Mouse (Mus musculus) telencephalon, adult 2 months (tissue): Measurements from ENCODE around the gene Aebp1.
"Not testable (repeated sequence)": the region's sequence is repeated elsewhere in the genome, so short reads cannot be mapped to it uniquely, and the experiment has no call there.

Experiments
- DNase-seq: peaks from one replicate; pipeline ENCODE4 v3.0.0-alpha.2; 2011; ENCODE audit warnings: low read depth, low spot score

Gene Aebp1

GRCm38 (mm10) chr11:5855902-5856301 is 5.8 kb upstream of the Aebp1 start:
- DNase-seq: peak; percentile 55

DNA sequence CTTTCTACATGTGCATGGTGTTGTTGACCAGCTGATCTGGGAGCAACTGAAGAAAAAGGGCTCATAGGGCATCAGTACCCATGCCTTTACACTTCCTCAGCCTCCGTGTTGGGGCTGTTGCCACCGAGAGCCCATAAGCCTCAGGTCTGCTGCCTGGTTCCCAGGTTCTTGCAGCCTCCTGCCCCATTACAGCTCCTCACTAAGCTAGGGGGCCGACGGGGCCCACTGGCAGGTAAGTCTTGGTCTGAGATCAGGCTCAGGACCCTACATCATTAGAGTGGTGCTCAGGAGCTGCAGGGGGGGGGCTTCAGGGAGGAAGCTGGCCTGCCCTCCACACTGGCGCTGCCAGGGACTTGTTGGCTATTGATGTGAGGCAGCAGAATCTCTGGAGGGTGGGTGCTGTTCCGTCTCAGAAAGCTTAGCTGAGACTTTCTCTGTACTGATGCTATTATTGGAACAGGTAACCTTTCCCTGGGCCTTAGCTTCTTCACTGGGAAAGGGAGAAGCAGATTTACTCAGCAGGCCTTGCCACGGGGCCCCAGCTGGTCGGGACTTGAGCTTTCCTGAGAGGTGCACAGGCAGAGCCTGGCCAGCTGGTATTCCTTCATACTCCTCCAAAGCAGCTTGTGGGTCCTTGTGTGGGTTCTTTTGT is 5.1 kb upstream of the Aebp1 start:
- no peak for DNase-seq

GRCm38 (mm10) chr11:5858723-5859122 is 3.0 kb upstream of the Aebp1 start:
- DNase-seq: no peak

GRCm38 (mm10) chr11:5859883-5860550 is 1.7 kb upstream of the Aebp1 start:
- DNase-seq: no peak

- no peak for DNase-seq
Measured at GRCm38 (mm10) chr11:5860639-5861038, 1.1 kb upstream of the Aebp1 start.

- DNase-seq: no peak
Measured at GRCm38 (mm10) chr11:5862394-5863105, 803 bp downstream of the Aebp1 start.

GRCm38 (mm10) chr11:5867196-5867595 is 5.4 kb downstream of the Aebp1 start:
- no peak for DNase-seq

GRCm38 (mm10) chr11:5868324-5868723 is 6.6 kb downstream of the Aebp1 start:
- no peak for DNase-seq

DNA sequence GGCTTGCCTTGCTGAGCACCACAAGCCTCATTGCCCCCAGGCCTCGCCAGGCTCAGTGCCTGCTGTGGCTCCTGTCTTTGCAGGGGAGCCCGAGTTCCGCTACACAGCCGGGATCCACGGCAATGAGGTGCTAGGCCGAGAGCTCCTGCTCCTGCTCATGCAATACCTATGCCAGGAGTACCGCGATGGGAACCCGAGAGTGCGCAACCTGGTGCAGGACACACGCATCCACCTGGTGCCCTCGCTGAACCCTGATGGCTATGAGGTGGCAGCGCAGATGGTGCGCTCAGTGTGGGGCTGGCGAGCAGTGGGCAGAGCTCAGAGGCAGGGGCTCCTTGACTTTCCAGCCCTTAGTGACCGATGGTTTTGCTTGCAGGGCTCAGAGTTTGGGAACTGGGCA is 7.6 kb downstream of the Aebp1 start:
- DNase-seq: no peak

GRCm38 (mm10) chr11:5870069-5870468 is 8.3 kb downstream of the Aebp1 start:
- DNase-seq: no peak

DNA sequence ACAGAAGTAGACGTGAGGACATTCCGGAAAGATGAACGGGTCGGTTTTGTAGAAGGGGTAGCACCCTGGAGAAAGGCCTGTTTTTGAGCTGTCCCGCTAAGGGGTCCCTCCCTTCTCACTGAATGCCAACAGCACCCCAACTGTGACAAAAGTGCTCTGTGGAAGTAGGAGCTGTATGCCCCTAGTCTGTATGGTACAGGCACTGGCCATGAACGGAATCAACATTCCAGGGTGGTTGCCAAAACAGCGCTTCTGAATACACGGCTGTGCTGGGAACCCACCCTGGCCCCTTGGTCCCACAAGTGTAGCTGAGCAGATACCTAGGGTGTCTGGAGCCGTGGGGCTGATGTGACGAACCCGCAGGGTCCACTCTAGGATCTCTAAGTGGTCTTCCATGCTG is 11.0 kb downstream of the Aebp1 start:
- no peak for DNase-seq

GRCm38 (mm10) chr11:5873192-5873591 is 11.4 kb downstream of the Aebp1 start:
- DNase-seq: no peak

DNA sequence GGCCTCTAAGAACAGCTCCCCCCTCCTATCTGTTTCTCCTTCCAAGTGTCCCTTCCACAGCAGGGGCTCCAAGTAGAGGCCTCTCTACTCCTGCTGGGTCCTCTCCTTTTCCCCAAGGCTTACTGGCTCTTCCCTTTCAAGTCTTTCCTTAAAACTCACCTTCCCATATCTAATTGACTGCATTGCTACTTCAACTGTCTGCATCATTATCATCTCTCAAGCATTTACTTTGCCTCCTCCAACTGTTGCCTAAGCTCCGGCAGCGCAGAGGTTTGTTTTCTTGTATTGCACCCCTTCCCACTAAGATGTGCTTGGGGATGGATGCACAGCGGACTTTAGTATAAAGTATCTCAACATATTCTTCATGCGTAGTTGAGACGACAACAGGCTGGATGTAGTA is 15.7 kb downstream of the Aebp1 start:
- DNase-seq: no peak

- peak; percentile 95 for DNase-seq
Measured at GRCm38 (mm10) chr11:5877921-5878526, 16.3 kb downstream of the Aebp1 start, which contains the start of gene Pold2. TSS of gene Pold2 (minus strand) at chr11:5878292.

DNA sequence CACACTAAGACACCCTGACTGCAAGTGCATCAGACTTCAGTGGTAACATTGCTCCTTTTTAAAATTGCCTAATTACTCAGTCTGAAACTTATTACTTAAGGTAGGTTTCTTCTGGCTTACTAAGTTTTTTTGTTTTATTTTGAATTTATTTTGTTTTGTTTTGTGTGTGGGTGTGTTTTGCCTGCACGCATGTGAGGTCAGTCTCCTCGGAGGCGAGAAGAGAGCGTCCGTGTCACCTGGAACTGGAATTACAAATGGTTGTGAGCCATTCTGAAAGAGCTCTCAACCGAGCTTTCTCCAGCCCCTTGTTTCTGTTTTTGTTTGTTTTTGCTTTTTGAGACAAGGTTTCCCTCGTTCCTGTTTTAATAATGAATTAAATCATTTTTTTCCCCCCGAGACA is 16.9 kb downstream of the Aebp1 start:
- no peak for DNase-seq

DNA sequence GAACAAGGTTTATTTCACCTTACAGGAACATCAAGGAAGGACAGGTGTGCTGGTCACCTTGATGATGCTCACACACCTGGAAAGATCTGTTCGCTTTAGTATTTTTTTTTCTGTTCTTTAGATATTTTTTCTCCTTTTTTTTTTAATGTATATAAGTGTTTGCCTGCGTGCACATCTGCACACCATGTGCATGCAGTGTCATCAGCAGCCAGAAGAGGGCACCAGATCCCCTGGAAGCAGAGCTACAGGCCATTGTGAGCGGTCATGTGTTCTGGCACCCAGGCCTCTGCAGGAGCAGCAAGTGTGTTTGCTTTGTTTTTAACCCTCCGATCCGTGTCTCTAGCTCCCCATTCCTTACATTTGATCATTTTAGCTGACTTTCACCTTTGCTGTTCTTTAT is 18.2 kb downstream of the Aebp1 start:
- no peak for DNase-seq

GRCm38 (mm10) chr11:5882518-5882917 is 20.8 kb downstream of the Aebp1 start:
- DNase-seq: no peak

DNA sequence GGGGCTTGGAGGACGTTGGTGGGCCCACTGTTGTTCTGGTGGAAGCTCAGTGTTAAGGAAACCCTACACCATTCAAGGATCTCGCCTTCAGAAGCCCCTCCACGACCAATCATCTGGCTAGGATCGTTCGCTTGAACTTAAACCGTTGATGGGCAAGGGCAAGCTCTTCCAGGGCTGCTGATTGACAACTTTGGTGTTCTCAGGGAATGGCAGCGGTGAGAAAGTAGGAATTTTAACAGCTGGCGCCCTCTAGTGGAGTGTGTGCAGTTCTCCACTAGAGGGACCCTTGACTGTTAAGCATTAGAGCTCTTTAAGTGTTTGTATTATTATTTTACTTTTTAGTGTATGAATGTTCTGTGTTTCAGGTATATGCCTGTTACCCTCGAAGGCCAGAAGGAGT is 24.4 kb downstream of the Aebp1 start:
- no peak for DNase-seq

DNA sequence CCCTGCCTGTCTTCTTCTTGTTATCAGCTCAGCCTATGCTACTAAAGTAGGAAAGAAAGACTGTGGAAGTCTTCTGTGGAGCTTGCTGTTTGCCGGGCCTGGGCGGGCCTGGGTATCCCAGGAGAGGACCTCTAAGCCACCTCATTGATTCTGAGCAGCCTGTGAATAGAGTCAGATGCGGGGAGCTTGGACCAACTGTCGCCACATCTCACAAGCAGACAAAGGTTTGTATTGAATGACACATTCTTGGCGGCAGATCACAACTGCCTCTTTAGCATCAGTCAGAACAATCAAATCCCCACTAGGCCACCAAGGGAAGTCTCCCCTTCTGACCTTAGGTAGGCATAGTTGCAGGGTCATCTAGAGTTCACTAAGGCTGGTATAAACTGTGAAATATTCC is 25.5 kb downstream of the Aebp1 start:
- no peak for DNase-seq

DNA sequence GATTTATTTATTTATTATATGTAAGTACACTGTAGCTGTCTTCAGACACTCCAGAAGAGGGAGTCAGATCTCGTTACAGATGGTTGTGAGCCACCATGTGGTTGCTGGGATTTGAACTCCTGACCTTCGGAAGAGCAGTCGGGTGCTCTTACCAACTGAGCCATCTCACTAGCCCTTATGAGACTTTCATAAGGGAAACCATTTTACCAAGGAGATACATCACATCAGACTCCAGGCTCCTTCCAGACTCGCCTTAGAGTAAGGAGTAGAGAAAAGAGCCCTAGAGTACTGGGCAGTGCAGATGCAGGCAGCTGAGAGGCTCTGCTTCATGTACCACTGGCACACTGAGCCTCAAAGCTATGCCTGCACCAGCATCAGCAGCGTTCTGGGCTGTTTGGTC is 26.8 kb downstream of the Aebp1 start:
- DNase-seq: not testable (repeated sequence)

DNA sequence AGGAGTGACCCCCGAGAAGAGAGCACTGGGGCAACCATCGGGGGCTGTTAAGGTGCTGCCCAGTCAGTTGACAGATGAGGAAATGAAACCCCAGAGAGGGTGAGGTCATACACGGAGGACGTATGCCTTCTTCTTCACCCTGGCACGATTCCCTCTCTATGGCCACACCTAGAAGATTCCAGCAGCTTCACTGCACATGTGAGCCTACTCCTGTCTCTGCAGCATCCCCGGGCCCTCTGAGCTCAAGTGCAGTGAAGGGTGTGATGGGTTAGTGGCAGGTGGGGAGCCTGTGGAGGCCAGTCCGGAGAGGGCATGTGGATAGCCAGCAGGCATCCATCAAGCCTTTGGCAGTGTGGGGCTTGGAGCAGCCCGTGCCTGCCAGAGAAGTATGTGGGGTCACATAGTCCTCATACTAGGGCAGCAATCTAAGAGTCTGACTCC is 30.4 kb downstream of the Aebp1 start:
- DNase-seq: no peak

- no peak for DNase-seq
Measured at GRCm38 (mm10) chr11:5892810-5893368, 31.1 kb downstream of the Aebp1 start.
